Mouse (Mus musculus): ENCODE results near the gene Cnot6l.

DNA sequence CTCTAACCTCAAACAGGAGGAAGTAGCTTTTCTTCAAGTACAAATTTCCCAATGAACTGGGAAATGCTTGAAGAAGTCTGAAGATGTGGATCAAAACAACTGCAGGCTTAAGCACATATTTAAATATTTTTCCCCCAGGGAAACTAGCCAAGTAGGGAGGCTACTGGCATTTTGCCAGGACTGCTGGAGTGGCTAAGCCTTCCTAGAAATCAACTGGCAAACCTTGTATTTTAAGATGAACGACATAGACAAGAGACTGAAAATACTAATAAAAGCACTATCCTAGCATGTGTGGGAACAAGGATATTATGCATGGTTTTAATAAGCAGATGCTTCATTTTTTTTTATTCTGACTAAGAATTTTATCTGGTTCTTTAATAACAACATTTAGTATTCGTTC lies 42.9 kb upstream of the Cnot6l start:
- TF ChIP-seq CTCF (conservative IDR thresholded peaks at IDR 0.05; ENCODE audit: insufficient read depth, insufficient read length, low read depth, low read length), result no peak
- no peak for TF ChIP-seq POLR2A (IDR thresholded peaks at IDR 0.05; ENCODE audit: low read depth, low read length)
